Mouse (Mus musculus): ENCODE measurements around the gene Atxn1.

Gene Atxn1

GRCm38 (mm10) chr13:45963497-45964330 lies 1.1 kb downstream of the Atxn1 start:
- DNase-seq (ENCODE audit: low spot score), result peak; percentile 83

GRCm38 (mm10) chr13:45962776-45963175 lies 2.0 kb downstream of the Atxn1 start:
- no peak for DNase-seq (ENCODE audit: low spot score)

- DNase-seq (ENCODE audit: low spot score), result no peak
Measured at GRCm38 (mm10) chr13:45961871-45962630, 2.8 kb downstream of the Atxn1 start.

- no peak for DNase-seq (ENCODE audit: low spot score)
Measured at GRCm38 (mm10) chr13:45960311-45960965, 4.4 kb downstream of the Atxn1 start.

GRCm38 (mm10) chr13:45958306-45958705 lies 6.5 kb downstream of the Atxn1 start:
- no peak for DNase-seq (ENCODE audit: low spot score)

GRCm38 (mm10) chr13:45957629-45958028 lies 7.2 kb downstream of the Atxn1 start:
- no peak for DNase-seq (ENCODE audit: low spot score)

GRCm38 (mm10) chr13:45956287-45956686 lies 8.5 kb downstream of the Atxn1 start:
- DNase-seq (ENCODE audit: low spot score), result no peak

GRCm38 (mm10) chr13:45955370-45956055 lies 9.3 kb downstream of the Atxn1 start:
- DNase-seq (ENCODE audit: low spot score), result no peak

GRCm38 (mm10) chr13:45953098-45953497 lies 11.7 kb downstream of the Atxn1 start:
- no peak for DNase-seq (ENCODE audit: low spot score)

GRCm38 (mm10) chr13:45951071-45951645 lies 13.7 kb downstream of the Atxn1 start:
- no peak for DNase-seq (ENCODE audit: low spot score)

- DNase-seq (ENCODE audit: low spot score), result no peak
Measured at GRCm38 (mm10) chr13:45950355-45950861, 14.4 kb downstream of the Atxn1 start.

GRCm38 (mm10) chr13:45946136-45946535 lies 18.7 kb downstream of the Atxn1 start:
- no peak for DNase-seq (ENCODE audit: low spot score)

- no peak for DNase-seq (ENCODE audit: low spot score)
Measured at GRCm38 (mm10) chr13:45942337-45942736, 22.5 kb downstream of the Atxn1 start.

GRCm38 (mm10) chr13:45940714-45941113 lies 24.1 kb downstream of the Atxn1 start:
- no peak for DNase-seq (ENCODE audit: low spot score)

- no peak for DNase-seq (ENCODE audit: low spot score)
Measured at GRCm38 (mm10) chr13:45939561-45939960, 25.2 kb downstream of the Atxn1 start.

GRCm38 (mm10) chr13:45938083-45938482 lies 26.7 kb downstream of the Atxn1 start:
- no peak for DNase-seq (ENCODE audit: low spot score)

- no peak for DNase-seq (ENCODE audit: low spot score)
Measured at GRCm38 (mm10) chr13:45936765-45937164, 28.0 kb downstream of the Atxn1 start.

GRCm38 (mm10) chr13:45935798-45936197 lies 29.0 kb downstream of the Atxn1 start:
- DNase-seq (ENCODE audit: low spot score), result no peak

- no peak for DNase-seq (ENCODE audit: low spot score)
Measured at GRCm38 (mm10) chr13:45934841-45935240, 30.0 kb downstream of the Atxn1 start.

GRCm38 (mm10) chr13:45934085-45934484 lies 30.7 kb downstream of the Atxn1 start:
- DNase-seq (ENCODE audit: low spot score), result no peak

GRCm38 (mm10) chr13:45932491-45932921 lies 32.3 kb downstream of the Atxn1 start:
- DNase-seq (ENCODE audit: low spot score), result no peak

Measured in testis, postnatal 10 days (tissue).